Mouse (Mus musculus): ENCODE measurements around the gene Arrdc4. TPM values are rescaled to one million over a fixed set of nuclear protein-coding genes. Genes with fewer than 3 reads are reported as not detected.

Gene Arrdc4
- polyA plus RNA-seq, 1 experiment from 2014 or later: 34.4 TPM

DNA sequence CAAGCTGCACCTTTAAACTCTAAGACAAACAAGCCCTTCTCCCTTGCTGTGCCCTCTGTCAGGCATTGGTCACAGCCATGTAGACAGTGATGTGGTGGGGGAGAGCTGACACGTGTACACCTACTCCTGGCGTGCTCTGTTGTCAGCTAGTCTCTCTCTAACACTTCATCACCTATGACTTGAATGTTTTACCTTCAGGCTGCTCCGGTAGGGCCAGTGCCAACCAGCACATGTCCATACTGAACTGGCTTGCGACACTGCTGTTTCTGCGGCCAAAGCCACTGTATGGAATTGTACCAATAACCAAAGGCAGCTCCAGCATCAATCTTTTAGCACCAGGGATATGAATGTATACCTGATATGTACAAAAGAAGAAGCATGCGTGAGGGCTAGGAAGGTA, 8.3 kb downstream of the Arrdc4 start:
- 95% methylated on average over 6 of the region's 6 CpGs for WGBS
- no peak for ATAC-seq (replicated peaks)
- no peak overlapping the region for H3K9ac ChIP-seq (replicated peaks)
- no peak overlapping the region for H3K4me3 ChIP-seq
- peaks cover 41% of the 10 kb centered on the region for H3K36me3 ChIP-seq
- H3K27me3 ChIP-seq: no peaks in the 10 kb centered on the region
- H3K9me3 ChIP-seq: no peaks in the 10 kb centered on the region
- H3K4me2 ChIP-seq (replicated peaks): no peak overlapping the region
- peaks cover 21% of the 10 kb centered on the region for H3K4me1 ChIP-seq
- H3K27ac ChIP-seq (replicated peaks): no peak overlapping the region

DNA sequence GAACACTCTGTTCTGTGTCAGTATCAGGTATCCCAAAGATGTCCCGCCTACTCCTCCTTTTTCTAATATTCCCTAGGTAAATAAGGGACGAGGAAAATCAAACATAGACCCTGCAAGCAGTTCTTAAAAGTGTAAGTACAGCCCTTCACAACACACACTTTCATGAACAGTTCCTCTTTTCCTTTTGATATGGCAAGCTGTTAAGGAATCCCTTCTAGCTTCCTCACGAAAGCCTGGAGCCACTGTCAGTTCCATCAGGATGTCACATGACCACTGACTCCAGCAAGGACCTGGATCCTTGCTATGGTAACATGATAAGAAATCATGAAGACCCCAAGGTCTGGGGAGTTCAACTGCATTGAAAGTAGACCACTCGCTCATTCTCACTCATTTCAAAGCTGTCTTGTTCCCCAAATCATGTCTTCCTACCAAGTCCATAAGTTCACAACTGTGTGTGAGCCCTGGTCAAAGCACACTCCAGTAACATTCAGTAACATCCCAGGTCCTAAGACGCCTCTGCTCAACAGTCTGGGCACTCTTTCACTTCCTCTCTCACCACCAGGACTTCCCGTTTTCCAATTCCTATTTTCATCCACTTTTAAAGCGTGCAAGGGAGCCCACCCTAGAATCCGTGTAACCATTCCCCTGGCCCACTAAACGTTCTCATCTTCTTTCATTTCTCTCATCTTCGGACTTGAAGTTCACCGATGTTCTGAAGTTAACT, 10.2 kb downstream of the Arrdc4 start:
- Histone ChIP-seq H3K9me3 (no peaks in the 10 kb centered on the region), H3K27me3 (no peaks in the 10 kb centered on the region), H3K4me3 (no peak overlapping the region), H3K27ac (replicated peaks) (no peak overlapping the region), H3K36me3 (peaks cover 41% of the 10 kb centered on the region), H3K9ac (replicated peaks) (no peak overlapping the region), H3K4me1 (peaks cover 7% of the 10 kb centered on the region; the same call in 1 of the 2 replicates), H3K4me2 (replicated peaks) (no peak overlapping the region)
- WGBS: 93% methylated on average over 11 of the region's 11 CpGs
- no peak for ATAC-seq (replicated peaks)

DNA sequence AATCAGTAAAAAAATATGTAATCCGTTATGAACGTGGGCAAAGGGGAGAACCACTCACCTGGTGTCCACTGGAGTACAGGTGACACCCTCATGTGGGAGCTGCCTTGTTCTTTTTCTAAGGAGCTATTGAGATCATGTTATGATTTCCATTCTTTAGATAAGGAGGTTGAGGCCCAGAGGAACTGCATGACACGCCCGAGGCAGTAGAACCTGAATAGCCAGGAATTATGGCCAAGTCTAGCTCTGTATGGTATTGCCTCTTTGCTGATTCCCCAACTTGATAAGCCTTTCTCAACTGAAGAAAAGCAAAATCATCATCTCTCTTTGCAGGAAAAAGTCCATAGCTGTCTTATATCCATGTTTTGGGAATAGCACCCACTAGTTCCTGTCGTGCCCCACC, 22.7 kb downstream of the Arrdc4 start:
- no peak for ATAC-seq (replicated peaks)
- H3K4me3 ChIP-seq: no peak overlapping the region
- H3K27ac ChIP-seq (replicated peaks): no peak overlapping the region
- H3K27me3 ChIP-seq: no peaks in the 10 kb centered on the region
- no peaks in the 10 kb centered on the region for H3K4me1 ChIP-seq
- H3K36me3 ChIP-seq: no peaks in the 10 kb centered on the region
- no peak overlapping the region for H3K4me2 ChIP-seq (replicated peaks)
- H3K9ac ChIP-seq (replicated peaks): no peak overlapping the region
- 91% methylated on average over 5 of the region's 5 CpGs for WGBS
- no peaks in the 10 kb centered on the region for H3K9me3 ChIP-seq

DNA sequence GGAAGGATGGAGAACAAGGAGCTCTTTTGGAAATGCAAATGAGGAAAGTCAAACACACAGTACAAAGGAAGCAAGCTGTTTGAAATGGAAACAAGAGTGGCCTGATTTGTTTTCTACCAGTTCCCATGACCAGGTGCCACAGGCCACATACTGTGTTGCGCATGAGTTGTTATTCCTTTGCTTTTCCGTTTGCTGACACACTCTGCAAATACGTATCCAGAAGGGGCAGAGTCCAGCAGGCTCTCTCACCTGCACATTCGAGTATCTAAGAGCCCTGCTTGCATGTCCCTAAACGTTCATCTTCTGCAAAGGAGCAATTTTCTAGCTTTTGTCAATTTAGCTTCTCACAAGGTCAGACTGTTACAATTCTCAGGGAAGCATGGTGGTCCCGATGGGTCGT, 24.3 kb downstream of the Arrdc4 start:
- WGBS: 85% methylated on average over 7 of the region's 7 CpGs
- Histone ChIP-seq H3K4me2 (replicated peaks) (no peak overlapping the region), H3K4me3 (no peak overlapping the region), H3K9ac (replicated peaks) (no peak overlapping the region), H3K4me1 (no peaks in the 10 kb centered on the region), H3K27me3 (no peaks in the 10 kb centered on the region), H3K27ac (replicated peaks) (no peak overlapping the region), H3K36me3 (no peaks in the 10 kb centered on the region), H3K9me3 (no peaks in the 10 kb centered on the region)
- ATAC-seq (replicated peaks): no peak

DNA sequence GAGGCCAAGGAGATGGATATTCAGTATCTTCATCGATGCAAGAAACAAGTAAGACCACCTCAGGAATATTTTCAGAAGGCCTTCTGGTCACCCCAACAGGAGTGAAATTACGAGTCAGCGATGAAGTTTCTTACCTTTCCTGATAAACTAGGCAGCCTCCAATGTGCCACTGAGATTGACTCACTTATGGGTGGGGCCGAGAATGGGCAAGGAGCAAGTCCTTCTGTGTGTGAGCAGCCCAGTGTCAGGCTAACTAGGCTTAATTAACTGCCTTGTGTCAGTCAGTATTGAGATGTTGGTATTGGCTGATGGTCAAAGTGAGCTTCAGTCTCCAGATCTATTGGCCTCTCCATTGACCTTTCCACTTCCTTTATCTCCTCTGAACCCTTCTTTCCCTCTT, 27.5 kb downstream of the Arrdc4 start:
- H3K9me3 ChIP-seq: no peaks in the 10 kb centered on the region
- H3K36me3 ChIP-seq: no peaks in the 10 kb centered on the region
- H3K4me3 ChIP-seq: no peak overlapping the region
- WGBS: 90% methylated on average over 4 of the region's 4 CpGs
- no peak overlapping the region for H3K9ac ChIP-seq (replicated peaks)
- no peak overlapping the region for H3K4me2 ChIP-seq (replicated peaks)
- no peaks in the 10 kb centered on the region for H3K27me3 ChIP-seq
- H3K27ac ChIP-seq (replicated peaks): no peak overlapping the region
- peaks cover 16% of the 10 kb centered on the region for H3K4me1 ChIP-seq
- no peak for ATAC-seq (replicated peaks)

DNA sequence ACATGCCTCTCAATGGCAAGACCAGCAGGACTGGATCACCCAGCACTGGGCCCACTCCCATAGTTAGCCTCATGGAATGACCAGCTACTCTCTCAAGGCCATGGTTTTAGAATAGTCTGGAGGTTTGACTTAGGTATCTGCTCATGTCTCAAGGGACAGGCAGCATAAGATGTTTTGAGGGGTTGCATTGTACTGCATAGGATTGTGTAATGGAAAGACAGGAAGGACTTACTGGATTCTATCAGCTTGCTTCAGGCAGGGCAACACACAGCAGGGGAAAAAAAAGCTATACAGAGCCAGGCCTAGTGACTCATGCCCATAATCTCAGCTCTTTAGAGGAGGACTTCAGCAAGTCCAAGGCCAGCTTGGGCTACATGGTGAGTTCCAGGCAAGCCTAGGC, 31.1 kb downstream of the Arrdc4 start:
- H3K27me3 ChIP-seq: no peaks in the 10 kb centered on the region
- H3K9ac ChIP-seq (replicated peaks): no peak overlapping the region
- no peak overlapping the region for H3K4me3 ChIP-seq
- peak; percentile 41; the same call in 1 of the 2 replicates for ATAC-seq (replicated peaks)
- no peak overlapping the region for H3K27ac ChIP-seq (replicated peaks)
- no peak overlapping the region for H3K4me2 ChIP-seq (replicated peaks)
- peaks cover 16% of the 10 kb centered on the region for H3K4me1 ChIP-seq
- H3K9me3 ChIP-seq: no peaks in the 10 kb centered on the region
- H3K36me3 ChIP-seq: no peaks in the 10 kb centered on the region

DNA sequence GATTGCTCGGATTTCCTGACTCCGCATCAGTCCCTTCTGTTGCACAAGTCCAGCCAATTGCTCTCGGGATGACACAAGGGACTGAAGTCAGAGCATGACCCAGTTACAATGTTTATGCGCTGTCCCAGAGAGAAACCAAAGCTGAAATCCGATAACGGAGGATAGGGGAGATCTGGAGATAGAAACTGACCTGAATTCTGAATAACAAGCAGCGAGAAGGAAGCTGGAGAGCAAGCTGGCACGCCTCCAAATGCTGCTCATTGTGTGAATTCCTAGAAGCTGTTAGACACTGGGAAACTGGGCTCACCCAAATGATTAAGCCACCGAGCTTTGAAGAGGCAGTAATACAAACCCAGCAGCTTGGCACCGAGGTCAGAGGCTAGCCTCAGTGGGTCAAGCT, 31.5 kb downstream of the Arrdc4 start:
- Histone ChIP-seq H3K9me3 (no peaks in the 10 kb centered on the region), H3K27me3 (no peaks in the 10 kb centered on the region), H3K4me3 (no peak overlapping the region), H3K9ac (replicated peaks) (no peak overlapping the region), H3K36me3 (no peaks in the 10 kb centered on the region), H3K4me2 (replicated peaks) (no peak overlapping the region), H3K27ac (replicated peaks) (no peak overlapping the region), H3K4me1 (peaks cover 16% of the 10 kb centered on the region)
- ATAC-seq (replicated peaks): peak; percentile 48
- 22% methylated on average over 10 of the region's 10 CpGs for WGBS

DNA sequence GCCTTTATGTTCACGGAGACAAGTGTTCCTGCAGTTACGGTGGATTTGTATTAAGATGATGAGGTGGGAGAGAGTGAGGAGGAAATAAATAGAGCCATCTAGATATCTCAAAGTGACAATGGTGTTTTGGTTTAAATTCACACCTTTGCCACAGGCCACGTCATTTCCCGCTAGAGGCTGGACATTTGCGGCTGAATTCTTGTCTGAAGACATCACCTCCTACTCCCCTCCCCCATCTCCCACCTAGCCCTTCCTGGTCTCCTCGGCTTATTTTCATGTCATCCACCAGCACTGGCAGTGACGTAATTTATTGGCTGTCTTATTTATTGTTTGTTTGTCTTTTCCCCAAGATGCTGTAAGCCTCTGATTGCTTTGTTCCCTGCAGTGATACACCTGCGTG, 32.1 kb downstream of the Arrdc4 start:
- 78% methylated on average over 8 of the region's 8 CpGs for WGBS
- no peaks in the 10 kb centered on the region for H3K27me3 ChIP-seq
- no peaks in the 10 kb centered on the region for H3K9me3 ChIP-seq
- no peak overlapping the region for H3K27ac ChIP-seq (replicated peaks)
- no peaks in the 10 kb centered on the region for H3K36me3 ChIP-seq
- H3K4me1 ChIP-seq: peaks cover 16% of the 10 kb centered on the region
- no peak overlapping the region for H3K4me3 ChIP-seq
- ATAC-seq (replicated peaks): no peak
- H3K4me2 ChIP-seq (replicated peaks): no peak overlapping the region
- no peak overlapping the region for H3K9ac ChIP-seq (replicated peaks)

DNA sequence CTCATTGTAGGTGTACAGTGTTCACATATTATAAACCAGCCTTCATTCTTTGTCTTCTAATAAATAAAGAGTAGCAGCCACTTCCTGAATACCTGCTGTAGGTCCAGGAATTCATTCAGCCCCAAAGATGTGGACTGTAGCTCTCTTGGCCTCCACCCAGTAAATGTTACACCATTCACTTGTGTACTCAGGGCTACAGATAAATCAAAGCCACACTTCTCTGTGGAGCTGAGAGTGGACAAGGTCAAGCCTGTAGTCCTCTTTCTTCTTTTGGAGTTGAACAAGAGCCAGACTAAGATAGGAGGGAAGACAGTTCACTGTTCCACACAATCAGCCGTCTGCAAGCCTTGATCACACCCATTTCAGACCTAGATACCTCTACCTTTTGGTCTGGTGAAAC, 36.1 kb downstream of the Arrdc4 start:
- peak overlapping the region; percentile 25; the same call in 1 of the 2 replicates for H3K27ac ChIP-seq (replicated peaks)
- 100% methylated on average over 1 of the region's 1 CpGs for WGBS
- H3K9ac ChIP-seq (replicated peaks): no peak overlapping the region
- ATAC-seq (replicated peaks): no peak
- no peak overlapping the region for H3K4me3 ChIP-seq
- H3K9me3 ChIP-seq: no peaks in the 10 kb centered on the region
- peaks cover 12% of the 10 kb centered on the region for H3K4me1 ChIP-seq
- no peak overlapping the region for H3K4me2 ChIP-seq (replicated peaks)
- no peaks in the 10 kb centered on the region for H3K36me3 ChIP-seq
- no peaks in the 10 kb centered on the region for H3K27me3 ChIP-seq

DNA sequence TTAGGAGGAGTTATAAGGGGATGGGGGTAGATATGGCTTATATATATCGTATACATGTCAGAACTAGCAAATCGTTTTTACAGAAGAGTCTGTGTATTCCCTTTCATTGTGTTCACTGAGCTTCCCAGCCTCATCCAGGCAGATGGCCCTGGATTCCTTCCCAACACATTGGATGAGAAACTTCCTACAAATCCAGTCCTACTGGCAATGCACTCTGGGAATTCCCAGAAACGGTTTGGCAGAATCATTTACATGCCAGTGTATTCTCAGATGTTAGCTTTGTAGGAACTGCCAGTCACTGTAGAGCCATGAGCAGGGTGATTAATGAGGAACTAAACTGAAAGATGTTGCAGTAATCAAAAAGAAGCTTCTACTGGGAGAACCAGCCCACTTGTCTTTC, 36.6 kb downstream of the Arrdc4 start:
- Histone ChIP-seq H3K4me1 (peaks cover 7% of the 10 kb centered on the region), H3K4me2 (replicated peaks) (no peak overlapping the region), H3K27me3 (no peaks in the 10 kb centered on the region), H3K9me3 (no peaks in the 10 kb centered on the region), H3K27ac (replicated peaks) (no peak overlapping the region), H3K9ac (replicated peaks) (no peak overlapping the region), H3K4me3 (no peak overlapping the region), H3K36me3 (no peaks in the 10 kb centered on the region)
- peak; percentile 75; the same call in 1 of the 2 replicates for ATAC-seq (replicated peaks)
- WGBS: 57% methylated on average over 3 of the region's 3 CpGs

DNA sequence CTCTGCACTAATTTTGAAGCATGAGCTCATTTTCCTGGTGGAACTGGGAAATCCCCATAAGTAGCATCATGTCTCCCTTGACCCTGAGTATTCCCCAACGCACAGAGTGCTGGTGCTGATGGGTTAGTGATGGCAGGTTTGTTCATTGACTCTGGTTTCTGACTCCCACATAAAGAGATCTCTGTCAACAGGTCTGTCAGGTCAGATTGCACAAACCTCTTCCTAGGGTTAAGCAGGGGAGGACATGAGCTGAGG, 39.8 kb downstream of the Arrdc4 start:
- 88% methylated on average over 1 of the region's 1 CpGs for WGBS

DNA sequence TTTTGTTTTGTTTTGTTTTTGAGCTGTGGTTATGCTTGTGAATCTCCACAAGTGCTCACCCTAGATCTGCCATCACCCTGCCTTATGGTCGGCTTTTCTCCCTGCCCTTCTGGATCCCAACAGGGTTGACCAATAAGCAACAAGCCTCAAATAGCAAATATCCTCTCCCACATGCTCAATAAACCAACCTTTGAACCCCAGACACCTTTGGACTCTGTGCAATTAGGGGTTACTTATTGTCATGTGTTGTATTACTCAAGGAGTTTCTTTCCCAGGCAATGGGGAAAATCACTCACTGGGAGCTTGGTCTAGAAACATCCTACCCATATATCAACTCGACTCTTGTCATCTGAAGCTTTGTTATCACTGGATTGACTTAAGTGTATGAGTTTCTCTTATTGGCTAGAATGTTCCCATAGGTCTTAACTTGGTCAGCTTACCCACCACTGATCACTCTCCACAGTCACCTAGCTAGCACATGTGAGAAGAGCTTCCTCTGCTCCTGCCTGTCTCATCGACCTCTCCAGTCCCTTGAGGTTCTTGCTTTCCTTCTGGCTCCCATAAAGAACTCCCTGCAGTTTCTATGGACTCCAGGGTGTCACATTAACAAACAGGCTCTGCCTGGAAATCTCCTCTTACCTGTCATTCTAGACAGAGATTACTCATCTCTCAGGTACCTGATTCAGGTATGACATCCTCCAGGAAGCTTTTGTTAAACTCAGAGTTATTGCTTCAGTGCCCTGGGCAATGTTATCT, 40.3 kb downstream of the Arrdc4 start:
- Histone ChIP-seq H3K36me3 (no peaks in the 10 kb centered on the region), H3K4me3 (no peak overlapping the region), H3K9ac (replicated peaks) (no peak overlapping the region), H3K4me1 (no peaks in the 10 kb centered on the region), H3K27ac (replicated peaks) (no peak overlapping the region), H3K9me3 (no peaks in the 10 kb centered on the region), H3K4me2 (replicated peaks) (no peak overlapping the region), H3K27me3 (no peaks in the 10 kb centered on the region)
- 89% methylated on average over 3 of the region's 3 CpGs for WGBS
- no peak for ATAC-seq (replicated peaks)

More for the DNA sequence above, 39.8 kb downstream of the Arrdc4 start:
- no peak overlapping the region for H3K4me2 ChIP-seq (replicated peaks)
- H3K27me3 ChIP-seq: no peaks in the 10 kb centered on the region
- H3K9ac ChIP-seq (replicated peaks): no peak overlapping the region
- no peak for ATAC-seq (replicated peaks)
- no peaks in the 10 kb centered on the region for H3K36me3 ChIP-seq
- H3K4me3 ChIP-seq: no peak overlapping the region
- H3K9me3 ChIP-seq: no peaks in the 10 kb centered on the region
- H3K4me1 ChIP-seq: no peaks in the 10 kb centered on the region
- H3K27ac ChIP-seq (replicated peaks): no peak overlapping the region

DNA sequence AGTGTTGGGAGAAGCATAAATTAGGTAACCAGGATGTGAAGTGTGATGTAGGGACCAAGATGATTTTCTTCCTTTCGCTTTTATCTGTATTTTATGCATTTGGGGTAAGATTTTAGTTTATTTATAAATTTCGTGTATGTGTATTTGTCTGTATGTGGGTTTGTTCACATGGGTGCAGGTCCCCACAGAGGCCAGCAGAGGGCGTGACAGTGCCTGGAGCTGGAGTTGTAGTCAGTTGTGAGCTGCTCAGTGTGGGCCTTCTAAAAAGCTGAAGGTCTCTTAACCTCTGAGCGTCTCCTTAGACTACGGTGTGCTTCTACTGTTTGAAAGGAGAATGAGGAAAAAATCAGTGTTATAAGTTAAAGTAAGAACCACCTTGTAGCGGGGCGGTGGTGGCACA, 43.9 kb downstream of the Arrdc4 start:
- WGBS: 95% methylated on average over 7 of the region's 7 CpGs
- ATAC-seq (replicated peaks): no peak

More for the DNA sequence above, 43.9 kb downstream of the Arrdc4 start:
- no peak overlapping the region for H3K4me2 ChIP-seq (replicated peaks)
- H3K9me3 ChIP-seq: no peaks in the 10 kb centered on the region
- no peaks in the 10 kb centered on the region for H3K36me3 ChIP-seq
- H3K4me1 ChIP-seq: no peaks in the 10 kb centered on the region
- H3K27ac ChIP-seq (replicated peaks): no peak overlapping the region
- H3K9ac ChIP-seq (replicated peaks): no peak overlapping the region
- H3K27me3 ChIP-seq: no peaks in the 10 kb centered on the region
- H3K4me3 ChIP-seq: no peak overlapping the region

Measured in forebrain, embryonic 15.5 days (tissue).